Mouse (Mus musculus): ENCODE measurements around the gene Camsap3. TPM values are rescaled to one million over a fixed set of nuclear protein-coding genes. Genes with fewer than 3 reads are reported as not detected.

Camsap3 gene
- total RNA-seq, 2 experiments from 2014 or later: 0.52 to 1.6 TPM

GRCm38 (mm10) chr8:3598054-3598453 lies 11.0 kb downstream of the Camsap3 start:
- peak; percentile 32 for ATAC-seq (replicated peaks; ENCODE audit: low FRiP score, low TSS enrichment, poor library complexity, severe bottlenecking)

GRCm38 (mm10) chr8:3599219-3599618 lies 12.1 kb downstream of the Camsap3 start:
- no peak for ATAC-seq (replicated peaks; ENCODE audit: low FRiP score, low TSS enrichment, poor library complexity, severe bottlenecking)

DNA sequence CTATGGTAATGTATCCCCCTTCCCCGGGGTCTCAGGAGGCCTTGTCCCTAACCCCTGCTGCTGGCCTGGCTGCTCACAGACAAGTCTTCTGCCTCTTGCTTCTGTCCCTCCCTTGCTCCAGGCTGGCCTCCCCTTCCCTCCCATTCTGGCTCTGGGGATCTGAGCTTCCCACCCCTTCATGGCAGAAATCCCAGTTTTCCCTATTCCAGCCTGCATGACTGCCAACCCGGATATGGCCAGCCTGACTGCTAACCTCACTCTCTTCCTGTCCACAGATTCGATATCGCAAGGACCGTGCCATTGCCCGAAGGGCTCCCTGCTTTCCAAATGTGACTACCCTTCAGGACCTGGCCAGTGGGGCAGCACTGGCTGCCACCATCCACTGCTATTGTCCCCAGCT lies 13.3 kb downstream of the Camsap3 start:
- no peak for ATAC-seq (replicated peaks; ENCODE audit: low FRiP score, low TSS enrichment, poor library complexity, severe bottlenecking)

- ATAC-seq (replicated peaks; ENCODE audit: low FRiP score, low TSS enrichment, poor library complexity, severe bottlenecking): no peak
Observed at GRCm38 (mm10) chr8:3603439-3603838, 16.3 kb downstream of the Camsap3 start.

DNA sequence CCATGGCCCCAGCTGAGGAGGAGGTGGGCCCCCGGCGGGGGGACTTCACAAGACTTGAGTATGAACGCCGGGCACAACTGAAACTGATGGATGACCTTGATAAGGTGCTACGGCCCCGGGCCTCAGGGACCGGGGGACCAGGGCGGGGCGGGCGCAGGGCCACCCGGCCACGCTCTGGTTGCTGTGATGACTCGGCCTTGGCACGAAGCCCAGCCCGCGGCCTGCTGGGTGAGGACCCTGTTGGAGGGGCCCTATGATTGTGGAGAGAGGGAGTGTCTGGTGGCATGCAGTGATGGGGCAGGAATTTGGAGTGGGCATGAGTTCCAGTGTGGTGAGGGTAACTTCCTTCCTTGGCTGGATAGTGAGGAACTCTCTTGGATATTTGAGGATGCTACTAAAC lies 19.5 kb downstream of the Camsap3 start:
- ATAC-seq (replicated peaks; ENCODE audit: low FRiP score, low TSS enrichment, poor library complexity, severe bottlenecking): no peak; the same call in none of the 2 replicates

DNA sequence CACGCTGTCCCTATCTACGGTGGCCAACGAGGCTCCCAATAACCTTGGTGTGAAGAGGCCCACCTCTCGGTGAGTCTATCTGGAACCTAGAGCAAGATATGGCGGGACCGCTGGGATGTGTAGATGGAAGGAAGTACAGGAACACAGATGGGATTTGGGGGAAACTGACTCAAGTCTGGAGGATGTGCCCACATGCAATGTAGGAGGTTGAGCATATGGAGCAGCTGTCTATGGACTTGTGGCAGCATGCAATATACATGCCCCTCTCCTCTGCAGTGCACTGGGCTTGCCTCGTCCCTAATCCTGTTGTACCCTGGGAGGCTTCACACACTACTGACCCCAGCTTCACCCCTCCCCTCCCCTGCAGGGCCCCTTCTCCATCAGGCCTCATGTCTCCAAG lies 20.7 kb downstream of the Camsap3 start:
- no peak for ATAC-seq (replicated peaks; ENCODE audit: low FRiP score, low TSS enrichment, poor library complexity, severe bottlenecking)

DNA sequence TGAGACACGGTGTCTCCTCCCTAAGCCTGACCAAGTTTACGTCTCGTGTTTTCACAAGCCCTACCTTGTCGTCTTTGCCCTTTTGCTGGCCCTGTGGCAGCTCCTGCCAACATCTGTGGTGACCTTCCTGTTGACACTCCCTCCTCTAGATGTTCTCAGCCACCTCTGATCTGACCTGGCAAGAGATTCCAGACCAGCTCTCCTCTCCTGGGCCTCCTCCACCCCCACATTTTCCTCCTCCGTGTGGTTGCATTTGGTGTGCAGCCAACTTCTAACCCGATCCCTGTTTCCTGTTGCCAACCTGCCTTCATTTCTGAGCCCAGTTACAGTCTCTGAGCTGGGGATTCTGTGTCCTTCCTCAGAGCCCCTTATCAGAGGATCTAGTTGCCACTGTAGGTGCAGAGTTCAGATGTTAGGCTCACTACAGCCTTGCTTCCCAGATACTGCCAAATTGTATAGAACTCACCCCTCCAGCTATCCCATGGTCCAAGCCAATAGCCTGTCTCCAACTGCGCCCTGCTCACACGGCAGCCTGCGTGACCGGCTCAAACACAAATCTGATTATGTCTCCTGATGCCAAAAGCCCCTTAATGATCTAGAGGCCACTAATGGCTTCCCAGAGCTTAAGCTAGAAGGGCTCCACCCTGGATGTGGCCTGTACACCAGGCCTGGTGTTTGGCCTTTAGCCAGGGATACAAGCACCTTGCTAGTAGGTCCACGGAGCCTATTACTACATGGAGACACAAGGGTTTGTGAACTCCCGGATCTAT lies 22.1 kb downstream of the Camsap3 start:
- ATAC-seq (replicated peaks; ENCODE audit: low FRiP score, low TSS enrichment, poor library complexity, severe bottlenecking): no peak

- no peak for ATAC-seq (replicated peaks; ENCODE audit: low FRiP score, low TSS enrichment, poor library complexity, severe bottlenecking)
Observed at GRCm38 (mm10) chr8:3609816-3610150, 22.7 kb downstream of the Camsap3 start.

DNA sequence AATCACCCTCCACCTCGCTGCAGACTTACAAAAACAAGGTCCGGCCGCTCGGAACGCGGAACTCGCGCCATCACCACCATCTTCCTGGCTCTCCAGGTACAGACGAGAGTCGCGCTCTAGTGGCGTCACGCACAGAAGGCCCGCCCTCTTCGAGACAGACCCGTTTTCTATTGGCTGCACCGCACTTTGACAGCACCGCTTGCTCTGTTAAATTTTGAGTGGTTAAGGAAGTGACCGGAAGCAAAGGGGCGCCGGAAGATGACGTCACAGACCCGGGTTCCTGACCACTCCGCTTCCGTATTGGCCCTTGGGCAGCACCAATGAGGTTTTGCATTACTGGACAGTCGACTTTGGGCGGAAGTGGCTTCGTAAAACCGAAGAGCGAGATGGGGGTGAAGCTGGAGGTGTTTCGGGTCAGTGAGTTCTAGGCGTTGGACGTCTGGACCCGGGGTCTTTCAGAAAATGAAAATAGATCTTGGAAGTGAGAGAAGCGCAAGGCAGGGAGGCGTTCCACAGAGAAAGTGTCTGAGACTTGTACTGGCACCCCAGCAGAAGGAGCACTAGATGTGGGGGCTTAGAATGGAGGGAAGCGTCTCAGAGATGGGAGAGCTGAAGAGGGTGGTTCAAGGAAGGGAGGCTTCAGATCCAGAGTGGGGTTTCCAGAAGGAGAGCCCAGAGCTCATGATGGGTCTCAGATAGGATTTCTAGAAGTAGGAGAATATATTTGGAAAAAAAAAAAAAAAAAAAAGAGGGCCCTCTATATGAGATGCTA lies 34.3 kb downstream of the Camsap3 start, which contains the start of the genes Xab2 and Pet100:
Xab2 (minus strand) TSS at position 118 of the 772 bp plus-strand sequence.
Pet100 (plus strand) TSS at position 350 of the 772 bp plus-strand sequence.
- peak; percentile 93 for ATAC-seq (replicated peaks; ENCODE audit: low FRiP score, low TSS enrichment, poor library complexity, severe bottlenecking)

DNA sequence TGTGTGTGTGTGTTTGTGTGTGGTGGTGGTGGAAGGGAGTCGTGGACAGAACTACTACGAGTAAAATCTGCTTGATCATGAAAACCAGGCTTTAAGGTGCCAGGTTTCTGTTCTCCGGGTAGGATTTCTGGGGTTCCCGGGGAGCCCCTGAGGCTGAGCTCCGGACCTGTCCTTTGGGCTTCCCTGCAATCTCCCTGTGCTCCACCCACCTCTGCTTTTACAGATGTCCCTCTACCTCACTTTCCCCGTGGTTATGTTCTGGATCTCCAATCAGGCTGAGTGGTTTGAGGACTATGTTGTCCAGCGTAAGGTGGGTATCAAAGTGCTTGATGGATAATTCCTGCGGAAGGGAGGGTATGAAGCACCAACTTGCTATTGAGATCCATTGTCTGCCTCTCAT lies 35.0 kb downstream of the Camsap3 start:
- ATAC-seq (replicated peaks; ENCODE audit: low FRiP score, low TSS enrichment, poor library complexity, severe bottlenecking): no peak

GRCm38 (mm10) chr8:3625445-3625844 lies 38.4 kb downstream of the Camsap3 start, which contains the start of gene Pcp2:
Pcp2 (minus strand) TSS chr8:3625545.
- ATAC-seq (replicated peaks; ENCODE audit: low FRiP score, low TSS enrichment, poor library complexity, severe bottlenecking): no peak

GRCm38 (mm10) chr8:3626971-3627370 lies 39.9 kb downstream of the Camsap3 start:
- no peak for ATAC-seq (replicated peaks; ENCODE audit: low FRiP score, low TSS enrichment, poor library complexity, severe bottlenecking)

GRCm38 (mm10) chr8:3628014-3628413 lies 40.9 kb downstream of the Camsap3 start:
- peak; percentile 58 for ATAC-seq (replicated peaks; ENCODE audit: low FRiP score, low TSS enrichment, poor library complexity, severe bottlenecking)

- peak; percentile 94 for ATAC-seq (replicated peaks; ENCODE audit: low FRiP score, low TSS enrichment, poor library complexity, severe bottlenecking)
Observed at GRCm38 (mm10) chr8:3630647-3631477, 43.8 kb downstream of the Camsap3 start, which contains the start of gene Stxbp2. Stxbp2 (plus strand) TSS chr8:3630955.

DNA sequence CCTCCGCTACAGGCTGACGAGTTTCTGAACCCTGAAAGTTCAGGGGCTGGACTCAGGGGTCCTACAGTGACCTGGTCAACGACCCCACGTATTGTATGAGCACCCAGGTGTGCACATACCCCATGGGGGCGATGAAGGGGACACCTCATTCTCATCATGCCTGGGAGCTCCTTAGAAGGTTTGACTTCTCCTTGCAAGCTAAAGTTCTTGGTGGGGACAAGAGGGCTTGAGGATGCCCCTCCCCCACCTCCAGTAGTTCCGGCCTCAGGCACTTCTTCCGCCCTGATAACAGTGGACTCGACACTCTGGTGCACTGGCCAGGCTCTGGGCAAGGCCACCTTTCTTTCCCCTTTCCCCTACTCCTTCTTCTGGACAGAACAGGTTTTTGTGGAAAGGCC lies 44.4 kb downstream of the Camsap3 start:
- ATAC-seq (replicated peaks; ENCODE audit: low FRiP score, low TSS enrichment, poor library complexity, severe bottlenecking): peak; percentile 52

GRCm38 (mm10) chr8:3645804-3646203 lies 58.7 kb downstream of the Camsap3 start:
- ATAC-seq (replicated peaks; ENCODE audit: low FRiP score, low TSS enrichment, poor library complexity, severe bottlenecking): peak; percentile 99

DNA sequence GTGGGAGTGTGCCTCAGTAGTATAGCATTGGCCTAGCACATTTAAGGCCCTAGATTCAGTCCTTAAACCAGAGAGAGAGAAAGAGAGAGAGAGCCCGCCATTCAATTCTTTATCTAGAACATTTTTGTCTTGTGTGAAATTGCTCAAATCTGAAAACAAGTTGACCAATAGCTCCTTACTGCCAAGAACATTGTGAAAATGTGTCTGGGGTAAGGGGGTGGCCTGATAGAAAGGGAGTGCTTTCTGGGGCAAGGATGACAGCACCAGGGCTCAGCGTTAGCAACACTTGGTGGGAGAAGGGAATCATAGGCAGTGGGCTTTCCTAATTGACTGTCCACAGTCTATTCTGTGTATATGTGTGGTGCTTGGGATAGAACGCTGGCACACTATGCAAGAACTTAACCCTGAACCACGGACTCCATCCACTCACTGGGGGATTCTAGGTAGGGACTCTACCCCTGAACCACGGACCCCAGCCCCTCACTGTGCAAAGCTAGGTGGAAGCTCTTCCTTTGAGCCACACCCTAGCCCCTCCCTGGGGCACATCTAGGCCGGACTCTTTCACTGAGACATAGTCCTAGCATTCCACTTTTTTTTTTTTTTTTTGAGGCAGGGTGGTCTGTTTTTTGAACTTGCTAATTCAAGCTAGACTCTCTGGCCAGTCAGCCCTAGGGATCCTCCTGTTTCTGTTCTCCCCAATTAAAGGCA lies 59.9 kb downstream of the Camsap3 start:
- ATAC-seq (replicated peaks; ENCODE audit: low FRiP score, low TSS enrichment, poor library complexity, severe bottlenecking): no peak

GRCm38 (mm10) chr8:3647561-3647960 lies 60.5 kb downstream of the Camsap3 start:
- no peak for ATAC-seq (replicated peaks; ENCODE audit: low FRiP score, low TSS enrichment, poor library complexity, severe bottlenecking)

DNA sequence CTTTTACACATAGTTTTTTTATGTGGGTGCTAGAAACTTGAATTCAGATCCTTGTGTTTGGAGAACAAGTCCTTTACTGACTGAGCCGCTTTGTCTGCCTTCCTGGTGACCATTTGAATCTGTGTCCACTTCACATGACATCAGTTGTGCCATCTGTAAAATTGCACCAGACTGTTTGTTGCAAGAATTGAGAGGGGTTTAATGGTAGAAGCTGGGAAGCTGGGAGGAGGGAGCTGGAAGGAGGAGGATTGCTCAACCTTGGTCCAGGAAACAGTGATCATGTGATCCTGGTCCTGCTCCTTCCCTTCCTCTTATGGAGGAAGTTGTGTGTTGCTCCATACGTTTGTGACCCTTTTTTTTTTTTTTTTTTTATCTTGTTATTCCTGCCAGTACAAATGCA lies 61.2 kb downstream of the Camsap3 start:
- ATAC-seq (replicated peaks; ENCODE audit: low FRiP score, low TSS enrichment, poor library complexity, severe bottlenecking): no peak

Data from megakaryocyte-erythroid progenitor cell, adult 5-6 weeks (primary cell).